Mouse (Mus musculus): ENCODE data around the gene 9930021J03Rik. TPM values are rescaled to one million over a fixed set of nuclear protein-coding genes. Genes with fewer than 3 reads are reported as not detected.

Gene 9930021J03Rik
- total RNA-seq, 2 experiments from 2014 or later = 21.5 to 24.5 TPM

GRCm38 (mm10) chr19:29664934-29665333 is 140.9 kb downstream of the 9930021J03Rik start:
- ATAC-seq (replicated peaks; ENCODE audit: low FRiP score, low TSS enrichment, poor library complexity, severe bottlenecking) = no peak

Other genes starting within 250 kb of the 9930021J03Rik start
- 19.9 and 31.0 TPM in 2 replicates for gene Ermp1, start 157.6 kb downstream of the 9930021J03Rik start, total RNA-seq (2014; fragmentation: Nextera tagmentation)
- 27.8 and 31.1 TPM in 2 replicates for gene Ermp1, start 157.6 kb downstream of the 9930021J03Rik start, total RNA-seq (2017)
- not detected in 2 replicates for gene Mlana, start 108.2 kb downstream of the 9930021J03Rik start, total RNA-seq (2014; fragmentation: Nextera tagmentation)
- not detected in 2 replicates for gene Mlana, start 108.2 kb downstream of the 9930021J03Rik start, total RNA-seq (2017)
- gene Ranbp6, start 7.0 kb upstream of the 9930021J03Rik start, total RNA-seq (2014; fragmentation: Nextera tagmentation) = 12.4 and 16.4 TPM in 2 replicates
- gene Ranbp6, start 7.0 kb upstream of the 9930021J03Rik start, total RNA-seq (2017) = 21.8 and 32.1 TPM in 2 replicates
- not detected in 2 replicates for gene Il33, start 119.1 kb upstream of the 9930021J03Rik start, total RNA-seq (2014; fragmentation: Nextera tagmentation)
- not detected in 2 replicates for gene Il33, start 119.1 kb upstream of the 9930021J03Rik start, total RNA-seq (2017)
- gene Trpd52l3, start 197.8 kb upstream of the 9930021J03Rik start, total RNA-seq (2014; fragmentation: Nextera tagmentation) = not detected in 2 replicates
- gene Trpd52l3, start 197.8 kb upstream of the 9930021J03Rik start, total RNA-seq (2017) = not detected in 2 replicates
- gene Uhrf2, start 224.5 kb upstream of the 9930021J03Rik start, total RNA-seq (2014; fragmentation: Nextera tagmentation) = 97.2 and 116 TPM in 2 replicates
- 82.3 and 101 TPM in 2 replicates for gene Uhrf2, start 224.5 kb upstream of the 9930021J03Rik start, total RNA-seq (2017)